Mouse (Mus musculus): Measurements from ENCODE around the gene Snrpb2.

Gene Snrpb2

DNA sequence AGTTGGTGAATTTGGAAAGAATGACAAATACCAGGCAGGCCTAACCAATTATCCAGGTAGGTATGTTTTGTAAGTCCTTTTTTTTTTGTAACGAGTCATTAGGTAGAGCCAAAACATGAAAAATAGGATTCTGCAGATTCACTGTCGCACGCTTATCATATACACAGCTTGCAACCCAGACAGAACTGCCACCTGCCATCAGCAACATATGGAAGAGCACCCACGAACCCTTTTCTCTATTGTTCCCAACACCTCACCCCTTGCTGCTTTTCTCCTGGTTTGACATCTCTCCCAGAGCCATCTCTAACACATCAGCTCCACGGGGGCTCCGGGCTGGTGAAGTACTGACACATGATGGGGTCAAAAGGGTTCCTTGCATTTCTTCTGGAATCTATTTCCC is 31.9 kb downstream of the Snrpb2 start:
- no peak for DNase-seq (ENCODE audit: low spot score in 2 of 2)

DNA sequence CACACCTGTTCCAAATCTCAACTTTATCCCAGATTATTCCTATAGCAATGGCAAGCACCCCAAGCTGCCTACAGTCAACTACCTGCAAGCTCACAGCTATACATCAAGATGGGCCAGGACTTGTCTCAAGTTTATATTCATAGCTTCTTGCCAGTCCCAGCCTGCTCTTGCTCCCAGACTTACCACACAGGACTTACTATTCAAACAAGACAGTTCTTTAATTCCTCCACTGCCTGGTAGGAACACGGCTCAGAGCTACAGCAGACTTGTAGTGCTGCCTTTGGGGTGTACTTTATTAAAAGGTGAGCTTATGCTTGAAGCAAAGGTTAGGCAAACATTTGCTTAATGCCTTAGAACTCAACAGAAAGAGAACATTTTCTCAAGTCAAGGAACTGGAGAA is 34.3 kb downstream of the Snrpb2 start:
- no peak for DNase-seq (ENCODE audit: low spot score in 2 of 2)

DNA sequence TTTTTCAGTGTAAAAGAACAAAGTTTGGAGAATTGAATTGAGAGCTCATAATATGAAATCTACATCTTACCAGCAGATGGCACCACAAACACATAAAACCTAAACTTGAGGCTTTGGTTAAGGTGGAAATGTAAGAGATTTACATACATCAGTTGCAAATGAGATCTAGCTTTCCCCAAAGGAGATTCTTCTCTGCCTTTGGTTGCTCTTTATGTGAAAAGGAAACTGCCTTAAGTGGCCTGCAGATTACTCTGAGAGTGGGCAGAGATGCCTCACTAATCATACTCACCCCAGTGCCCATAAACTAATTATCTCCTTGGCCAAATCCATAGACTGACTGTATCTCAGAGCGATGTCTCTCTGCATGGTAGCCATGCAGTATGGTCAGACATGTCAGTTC is 51.0 kb downstream of the Snrpb2 start:
- no peak for DNase-seq (ENCODE audit: low spot score in 2 of 2)

DNA sequence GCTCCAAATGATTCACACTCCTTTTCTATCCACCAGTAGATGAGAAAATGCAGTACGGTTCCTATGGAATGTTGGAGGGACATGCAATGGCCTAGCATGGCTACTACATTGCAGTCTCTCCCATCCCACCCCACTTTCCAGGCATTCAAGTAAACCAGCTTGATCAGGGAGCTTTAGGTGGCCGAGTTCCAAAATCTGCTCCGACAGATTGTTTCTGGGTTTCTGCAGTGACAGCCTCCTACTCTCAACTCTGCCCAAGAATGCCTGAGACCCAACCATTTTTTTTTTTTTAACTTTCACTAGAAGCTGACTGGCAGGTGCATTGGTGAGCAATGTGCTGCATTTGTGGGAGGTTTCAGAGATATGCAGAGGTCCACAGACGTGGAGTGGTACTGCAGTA is 51.9 kb downstream of the Snrpb2 start:
- DNase-seq (ENCODE audit: low spot score in 2 of 2): no peak

DNA sequence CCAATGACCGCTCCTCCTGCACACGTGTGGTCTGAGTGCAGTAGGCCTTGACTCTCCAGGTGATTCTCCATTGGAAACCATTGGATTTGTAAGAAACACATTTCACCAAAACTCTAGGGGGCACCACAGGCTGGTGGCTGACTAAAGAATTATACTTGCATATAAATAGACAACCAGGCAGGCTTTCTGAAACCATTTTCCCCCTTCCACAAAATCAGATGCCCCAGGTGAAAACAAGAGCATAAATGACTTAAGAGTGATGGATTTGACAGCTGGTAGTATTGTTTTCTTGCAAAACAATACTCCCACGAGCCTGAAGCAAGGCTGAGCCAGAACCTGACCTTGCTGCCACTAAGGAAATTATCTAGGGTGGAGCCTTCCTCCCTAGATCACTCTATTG is 54.6 kb downstream of the Snrpb2 start:
- DNase-seq (ENCODE audit: low spot score in 2 of 2): peak in 1 of 2 experiments; percentile 49

DNA sequence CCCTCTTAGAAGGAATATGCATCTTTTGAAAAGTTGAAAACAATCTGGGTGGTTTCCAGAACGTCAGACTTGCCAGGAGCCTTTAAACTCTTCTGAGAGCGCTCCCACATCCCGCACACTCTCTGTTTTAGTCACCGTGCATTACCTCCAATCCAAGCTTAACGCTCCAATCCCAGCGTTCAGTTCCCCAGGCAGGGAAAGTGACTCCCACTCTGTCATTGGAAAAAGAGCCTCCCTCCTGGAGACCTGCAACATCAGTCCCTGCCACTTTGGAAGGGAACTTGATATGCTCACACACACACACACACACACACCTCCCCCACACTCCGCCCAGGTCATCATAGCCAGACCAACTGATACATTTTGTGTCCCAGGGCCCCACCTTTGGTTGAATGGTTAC is 55.4 kb downstream of the Snrpb2 start:
- no peak for DNase-seq (ENCODE audit: low spot score in 2 of 2)
